Mouse (Mus musculus) lung, embryonic 14.5 days (tissue): ENCODE data around the gene Tmem132e. TPM values are rescaled to one million over a fixed set of nuclear protein-coding genes. Genes with fewer than 3 reads are reported as not detected.

Experiments
- ATAC-seq: fragments of 200-750 bp; cut with Nextera tagmentation; 2 replicates; pipeline ENCODE4 v1.8.0; 2017; ENCODE audit warnings: mild to moderate bottlenecking, moderate TSS enrichment, moderate library complexity; ENCODE audit not compliant: insufficient read depth
- DNase-seq: peaks from one replicate; pipeline ENCODE4 v3.0.0-alpha.2; 2015
- H3K27ac ChIP-seq: fragments of 300-500 bp; sonication (generic); 2 replicates; pipeline ENCODE4 v1.5.1; 2014; ENCODE audit warnings: low read depth, mild to moderate bottlenecking, moderate library complexity
- H3K27me3 ChIP-seq: fragments of 300-500 bp; sonication (generic); 2 replicates; pipeline ENCODE4 v1.6.1; 2014; ENCODE audit warnings: low read length, control low read depth; ENCODE audit not compliant: insufficient read depth
- H3K36me3 ChIP-seq: fragments of 300-500 bp; sonication (generic); 2 replicates; pipeline ENCODE4 v1.6.1; 2014; ENCODE audit warnings: control low read depth; ENCODE audit not compliant: insufficient read depth
- H3K4me1 ChIP-seq: fragments of 300-500 bp; sonication (generic); 2 replicates; pipeline ENCODE4 v1.6.1; 2014; ENCODE audit warnings: antibody characterized with exemption, control low read depth; ENCODE audit not compliant: insufficient read depth
- H3K4me2 ChIP-seq: fragments of 300-500 bp; sonication (generic); 2 replicates; pipeline ENCODE4 v1.6.1; 2014; ENCODE audit warnings: mild to moderate bottlenecking
- H3K4me3 ChIP-seq: fragments of 300-500 bp; sonication (generic); 2 replicates; pipeline ENCODE4 v1.5.1; 2014; ENCODE audit warnings: low read depth, low read length
- H3K9ac ChIP-seq: fragments of 300-500 bp; sonication (generic); 2 replicates; pipeline ENCODE4 v1.6.1; 2014
- H3K9me3 ChIP-seq: fragments of 300-500 bp; sonication (generic); 2 replicates; pipeline ENCODE4 v1.6.1; 2016; ENCODE audit warnings: low read depth, low read length, control low read depth
- CTCF ChIP-seq: IDR thresholded peaks from 2 replicates; pipeline ENCODE4 v1.5.1; 2016; ENCODE audit warnings: antibody characterized with exemption, low read depth
- WGBS: fragments of 180-500 bp; shearing (Covaris S2); extraction: QIAGEN DNeasy Blood & Tissue Kit; methylation state at CpG from one replicate; pipeline ENCODE4 v1.1.7; 2014; 5-methylcytosine and 5-hydroxymethylcytosine counted together
- polyA plus RNA-seq: library from polyadenylated mRNA; unstranded; fragments of >200 nt; fragmentation: Nextera tagmentation; extraction: Ambion mirVana; gene quantifications from 2 replicates; pipeline ENCODE4 v1.2.1, GENCODE M21; 2014

Tmem132e gene
- polyA plus RNA-seq, 1 experiment from 2014 or later: 0.33 TPM

GRCm38 (mm10) chr11:82434091-82434831, 45.6 kb downstream of the Tmem132e start:
- Histone ChIP-seq H3K4me2 (peak overlapping the region; percentile 56), H3K27ac (no peak overlapping the region), H3K9me3 (no peaks in the 10 kb centered on the region), H3K9ac (no peak overlapping the region), H3K4me1 (no peaks in the 10 kb centered on the region), H3K4me3 (peak overlapping the region; percentile 25), H3K27me3 (peaks cover 43% of the 10 kb centered on the region), H3K36me3 (no peaks in the 10 kb centered on the region)
- WGBS: 2% methylated on average over 62 of the region's 62 CpGs
- ATAC-seq (no peak), DNase-seq (no peak)
- no peak for TF ChIP-seq CTCF

DNA sequence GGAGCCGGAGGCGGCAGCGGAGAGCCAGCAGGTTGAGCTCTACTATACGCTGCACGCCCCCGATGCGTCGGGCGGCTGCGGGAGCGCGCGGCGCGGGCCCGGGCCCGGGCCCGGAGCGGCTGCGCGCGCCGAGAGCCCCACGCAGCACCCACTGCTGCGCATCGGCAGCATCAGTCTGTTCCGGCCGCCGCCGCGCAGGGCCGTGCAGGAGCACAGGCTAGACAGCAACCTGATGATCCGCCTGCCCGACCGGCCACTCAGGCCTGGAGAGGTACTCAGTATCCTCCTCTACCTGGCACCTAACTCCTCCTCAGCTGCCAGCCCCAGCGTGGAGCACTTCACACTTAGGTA, 46.1 kb downstream of the Tmem132e start:
- no peak for ATAC-seq
- WGBS: 2% methylated on average over 36 of the region's 36 CpGs
- peak overlapping the region; percentile 56 for H3K4me2 ChIP-seq
- peak overlapping the region; percentile 25 for H3K4me3 ChIP-seq
- no peaks in the 10 kb centered on the region for H3K36me3 ChIP-seq
- peaks cover 43% of the 10 kb centered on the region for H3K27me3 ChIP-seq
- H3K27ac ChIP-seq: no peak overlapping the region
- no peak overlapping the region for H3K9ac ChIP-seq
- no peaks in the 10 kb centered on the region for H3K4me1 ChIP-seq
- no peak for TF ChIP-seq CTCF
- DNase-seq: no peak
- H3K9me3 ChIP-seq: no peaks in the 10 kb centered on the region

GRCm38 (mm10) chr11:82448485-82448884, 59.8 kb downstream of the Tmem132e start:
- Histone ChIP-seq H3K27ac (no peak overlapping the region), H3K9me3 (no peaks in the 10 kb centered on the region), H3K27me3 (no peaks in the 10 kb centered on the region), H3K4me1 (no peaks in the 10 kb centered on the region), H3K9ac (no peak overlapping the region), H3K4me2 (no peak overlapping the region), H3K4me3 (no peak overlapping the region), H3K36me3 (no peaks in the 10 kb centered on the region)
- ATAC-seq: peak; percentile 60; the same call in 1 of the 2 replicates
- peak; percentile 51 for DNase-seq
- no peak for TF ChIP-seq CTCF
- 26% methylated on average over 9 of the region's 9 CpGs for WGBS

DNA sequence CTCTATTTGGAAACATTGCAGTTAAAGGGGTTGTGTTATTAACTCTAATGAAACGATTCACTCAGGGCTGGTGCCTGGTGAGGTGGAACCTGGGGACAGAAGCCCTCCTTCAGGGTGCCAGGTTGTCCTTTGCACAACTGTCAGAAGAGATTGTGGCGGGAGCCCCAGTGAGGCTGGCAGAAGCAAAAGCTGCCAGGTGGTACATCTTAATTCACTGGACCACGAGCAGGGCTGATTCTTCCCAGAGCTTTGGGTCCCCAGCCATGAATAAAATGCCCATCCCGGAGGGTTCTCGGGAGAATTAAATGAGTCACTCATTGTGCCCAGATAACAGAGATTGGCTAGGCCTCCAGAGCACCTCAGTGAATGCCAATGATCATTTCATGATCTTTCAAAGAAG, 63.8 kb downstream of the Tmem132e start:
- Histone ChIP-seq H3K9ac (no peak overlapping the region), H3K9me3 (no peaks in the 10 kb centered on the region), H3K4me2 (no peak overlapping the region), H3K4me3 (no peak overlapping the region), H3K4me1 (no peaks in the 10 kb centered on the region), H3K27ac (no peak overlapping the region), H3K27me3 (no peaks in the 10 kb centered on the region), H3K36me3 (no peaks in the 10 kb centered on the region)
- ATAC-seq (no peak), DNase-seq (no peak)
- TF ChIP-seq CTCF: no peak
- 74% methylated on average over 5 of the region's 5 CpGs for WGBS

- H3K27me3 ChIP-seq: no peaks in the 10 kb centered on the region
- DNase-seq (no peak), ATAC-seq (no peak)
- no peaks in the 10 kb centered on the region for H3K36me3 ChIP-seq
- TF ChIP-seq CTCF: no peak
- no peak overlapping the region for H3K4me3 ChIP-seq
- H3K9me3 ChIP-seq: no peaks in the 10 kb centered on the region
- no peak overlapping the region for H3K4me2 ChIP-seq
- no peak overlapping the region for H3K9ac ChIP-seq
- no peak overlapping the region for H3K27ac ChIP-seq
- no peaks in the 10 kb centered on the region for H3K4me1 ChIP-seq
- whole genome bisulfite sequencing: 74% methylated on average over 7 of the region's 7 CpGs
Measured at GRCm38 (mm10) chr11:82453230-82453629, 64.5 kb downstream of the Tmem132e start.

- DNase-seq (no peak), ATAC-seq (no peak)
- WGBS: 84% methylated on average over 7 of the region's 7 CpGs
- Histone ChIP-seq H3K4me1 (no peaks in the 10 kb centered on the region), H3K4me2 (no peak overlapping the region), H3K27me3 (no peaks in the 10 kb centered on the region), H3K27ac (no peak overlapping the region), H3K4me3 (no peak overlapping the region), H3K36me3 (no peaks in the 10 kb centered on the region), H3K9ac (no peak overlapping the region), H3K9me3 (no peaks in the 10 kb centered on the region)
- TF ChIP-seq CTCF: no peak
Measured at GRCm38 (mm10) chr11:82461326-82461725, 72.6 kb downstream of the Tmem132e start.

- DNase-seq (no peak), ATAC-seq (no peak)
- H3K4me1 ChIP-seq: 0 out of 2 replicates have a peak, but pooled peaks cover 4% of the 10 kb centered on the region
- no peak overlapping the region for H3K4me3 ChIP-seq
- no peak overlapping the region for H3K9ac ChIP-seq
- no peaks in the 10 kb centered on the region for H3K9me3 ChIP-seq
- no peak overlapping the region for H3K27ac ChIP-seq
- H3K4me2 ChIP-seq: no peak overlapping the region
- H3K36me3 ChIP-seq: no peaks in the 10 kb centered on the region
- 86% methylated on average over 9 of the region's 9 CpGs for WGBS
- H3K27me3 ChIP-seq: no peaks in the 10 kb centered on the region
- TF ChIP-seq CTCF: no peak
Measured at GRCm38 (mm10) chr11:82465536-82465935, 76.8 kb downstream of the Tmem132e start.

DNA sequence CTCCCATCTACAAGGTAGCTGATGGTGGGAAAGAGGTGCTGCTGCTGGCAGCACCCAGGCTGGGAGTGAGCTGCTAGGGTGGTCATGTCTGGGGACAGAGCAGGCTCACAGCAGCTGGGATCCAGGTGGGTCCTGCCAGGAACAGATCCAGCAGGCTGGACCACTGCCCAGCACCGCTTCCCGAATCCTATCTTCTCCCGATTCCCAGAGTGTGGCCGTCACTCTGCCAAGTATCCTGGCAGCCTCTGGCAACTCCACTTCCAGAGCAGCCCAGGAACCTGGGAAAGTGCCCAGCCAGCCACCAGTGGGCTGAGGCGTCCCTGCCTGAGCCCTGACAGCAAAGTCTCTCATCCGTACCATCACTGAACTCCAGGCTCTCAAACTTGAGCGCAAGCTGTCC, 78.5 kb downstream of the Tmem132e start:
- Histone ChIP-seq H3K4me1 (0 out of 2 replicates have a peak, but pooled peaks cover 4% of the 10 kb centered on the region), H3K36me3 (no peaks in the 10 kb centered on the region), H3K27me3 (no peaks in the 10 kb centered on the region), H3K27ac (no peak overlapping the region), H3K4me2 (no peak overlapping the region), H3K9me3 (no peaks in the 10 kb centered on the region), H3K4me3 (no peak overlapping the region), H3K9ac (no peak overlapping the region)
- ATAC-seq: peak; percentile 41; the same call in 1 of the 2 replicates
- WGBS: 49% methylated on average over 7 of the region's 7 CpGs
- TF ChIP-seq CTCF: no peak
- DNase-seq: peak; percentile 34
